Mouse (Mus musculus) adrenal gland, adult (tissue): ENCODE results near the gene Abhd17a.

Experiments used
- DNase-seq, 2 experiments: peaks; one replicate each; pipeline ENCODE4 v3.0.0; 2022 to 2023; ENCODE audit warnings: low spot score in 1 of 2; ENCODE audit not compliant: inconsistent age in 2 of 2

Gene Abhd17a

GRCm38 (mm10) chr10:80577195-80578130 is 12.7 kb downstream of the Abhd17a start, which contains the start of gene Klf16:
Gene Klf16, minus strand, starts transcription at chr10:80577321.
- DNase-seq: peak; percentile 100

GRCm38 (mm10) chr10:80576351-80577194 is 13.6 kb downstream of the Abhd17a start:
- DNase-seq: peak; percentile 74 to 86

- DNase-seq: no peak
These were observed 14.2 kb downstream of the Abhd17a start for GRCm38 (mm10) chr10:80575925-80576324.

GRCm38 (mm10) chr10:80574896-80575295 is 15.2 kb downstream of the Abhd17a start:
- DNase-seq: no peak

GRCm38 (mm10) chr10:80573944-80574343 is 16.2 kb downstream of the Abhd17a start:
- DNase-seq: no peak

- no peak for DNase-seq
These were observed 17.7 kb downstream of the Abhd17a start for GRCm38 (mm10) chr10:80572477-80572876.

- no peak for DNase-seq
These were observed 19.0 kb downstream of the Abhd17a start for GRCm38 (mm10) chr10:80570871-80571836.

GRCm38 (mm10) chr10:80570419-80570818 is 19.7 kb downstream of the Abhd17a start:
- DNase-seq: no peak

GRCm38 (mm10) chr10:80569664-80570066 is 20.5 kb downstream of the Abhd17a start:
- DNase-seq: peak; percentile 74 to 81

GRCm38 (mm10) chr10:80568876-80569275 is 21.3 kb downstream of the Abhd17a start:
- DNase-seq: no peak

- peak; percentile 83 to 95 for DNase-seq
These were observed 23.6 kb downstream of the Abhd17a start for GRCm38 (mm10) chr10:80566375-80567092.

- peak; percentile 93 to 99 for DNase-seq
These were observed 28.8 kb downstream of the Abhd17a start, which contains the start of gene Rexo1 for GRCm38 (mm10) chr10:80561116-80561944. Gene Rexo1, minus strand, starts transcription at chr10:80561560.

- no peak for DNase-seq
These were observed 29.5 kb downstream of the Abhd17a start for GRCm38 (mm10) chr10:80560621-80561020.

GRCm38 (mm10) chr10:80559431-80559830 is 30.7 kb downstream of the Abhd17a start:
- DNase-seq: no peak

GRCm38 (mm10) chr10:80557346-80557965 is 32.7 kb downstream of the Abhd17a start:
- peak; percentile 86 to 95 for DNase-seq

- no peak for DNase-seq
These were observed 36.1 kb downstream of the Abhd17a start for GRCm38 (mm10) chr10:80553997-80554396.

GRCm38 (mm10) chr10:80553575-80553974 is 36.6 kb downstream of the Abhd17a start:
- peak; percentile 65 to 72 for DNase-seq

GRCm38 (mm10) chr10:80552364-80552763 is 37.8 kb downstream of the Abhd17a start:
- DNase-seq: no peak
